In the genomic region with DNA sequence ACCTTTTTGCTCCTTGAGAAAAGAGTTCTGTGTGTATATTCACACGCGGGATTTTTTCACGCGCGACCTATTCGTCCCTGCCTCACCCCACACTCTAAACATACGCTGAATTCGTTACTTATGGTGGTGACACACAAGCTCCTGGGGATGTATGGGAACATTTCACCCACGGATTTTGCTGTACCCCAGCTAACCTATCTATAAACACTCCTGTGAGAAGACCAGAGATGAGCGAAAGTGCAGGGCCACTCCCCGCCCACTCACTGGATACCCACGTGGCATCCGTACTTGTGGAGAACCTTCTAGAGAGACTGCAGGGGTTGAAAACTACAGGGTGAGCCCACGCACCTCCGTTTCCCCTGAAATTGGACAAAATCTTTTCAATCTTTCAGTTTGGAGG, we compare ENCODE assay signal across 8 mouse cellular contexts. TPM values are rescaled to one million over a fixed set of nuclear protein-coding genes. Genes with fewer than 3 reads are reported as not detected.
DNase-seq lines count a peak whose midpoint lies in the region; ATAC-seq and TF ChIP-seq lines count a peak whose summit lies in the region.

No protein-coding gene starts in this region.

- TF ChIP-seq CTCF in forebrain, postnatal 0 days (IDR thresholded peaks at IDR 0.05; ENCODE audit: low read depth) = no peak

- H3K4me1 ChIP-seq in forebrain, postnatal 0 days (ENCODE audit: insufficient read depth) = peaks cover 17% of the 10 kb centered on the region; the same call in 1 of the 2 replicates
- H3K4me1 ChIP-seq in kidney, embryonic 16.5 days (ENCODE audit: insufficient read depth, low read length) = peaks cover 35% of the 10 kb centered on the region
- H3K4me1 ChIP-seq in midbrain, embryonic 10.5 days = peaks cover 54% of the 10 kb centered on the region

- H3K36me3 ChIP-seq in forebrain, postnatal 0 days (ENCODE audit: insufficient read depth) = no peaks in the 10 kb centered on the region
- H3K36me3 ChIP-seq in kidney, embryonic 16.5 days (ENCODE audit: insufficient read depth, low read length) = no peaks in the 10 kb centered on the region
- H3K36me3 ChIP-seq in midbrain, embryonic 10.5 days = no peaks in the 10 kb centered on the region

- peaks cover 32% of the 10 kb centered on the region for H3K27me3 ChIP-seq in forebrain, postnatal 0 days (ENCODE audit: insufficient read depth, low read length)
- 0 out of 2 replicates have a peak, but pooled peaks cover 8% of the 10 kb centered on the region for H3K27me3 ChIP-seq in kidney, embryonic 16.5 days (ENCODE audit: insufficient read depth, low read length)
- peaks cover 53% of the 10 kb centered on the region for H3K27me3 ChIP-seq in midbrain, embryonic 10.5 days (ENCODE audit: low read depth, poor library complexity, severe bottlenecking)

- WGBS in forebrain, postnatal 0 days = 2% methylated on average over 15 of the region's 15 CpGs
- under 1% methylated on average over 15 of the region's 15 CpGs for WGBS in kidney, embryonic 16.5 days
- WGBS in midbrain, embryonic 10.5 days = under 1% methylated on average over 15 of the region's 15 CpGs

- peak; percentile 77 for DNase-seq in 416B (ENCODE audit: low read depth)
- peak; percentile 43 for DNase-seq in Muller cell, postnatal 12 days (ENCODE audit: inconsistent ontology term)
- DNase-seq in forebrain, postnatal 0 days = peak; percentile 64
- DNase-seq in midbrain, embryonic 10.5 days (ENCODE audit: low spot score) = no peak
- peak; percentile 39 to 60 for DNase-seq in thymus, postnatal 36 days
- DNase-seq in cerebellum, adult 9-10 months = no peak
- no peak for DNase-seq in urinary bladder, postnatal 25 days (ENCODE audit: low spot score)

- peak overlapping the region; percentile 97 for H3K4me2 ChIP-seq in forebrain, postnatal 0 days (ENCODE audit: low read depth)
- peak overlapping the region; percentile 79 for H3K4me2 ChIP-seq in kidney, embryonic 16.5 days (replicated peaks; ENCODE audit: low read depth, low read length)

- ATAC-seq in forebrain, postnatal 0 days = no peak
- ATAC-seq in kidney, embryonic 16.5 days (ENCODE audit: low FRiP score, low TSS enrichment) = no peak

- no peak overlapping the region for H3K27ac ChIP-seq in forebrain, postnatal 0 days (ENCODE audit: low read depth, low read length)
- peak overlapping the region; percentile 93; the same call in 1 of the 2 replicates for H3K27ac ChIP-seq in kidney, embryonic 16.5 days (ENCODE audit: low read length)
- peak overlapping the region; percentile 98 for H3K27ac ChIP-seq in midbrain, embryonic 10.5 days (replicated peaks)

- no peaks in the 10 kb centered on the region for H3K9me3 ChIP-seq in forebrain, postnatal 0 days (ENCODE audit: low read length)
- no peaks in the 10 kb centered on the region for H3K9me3 ChIP-seq in kidney, embryonic 16.5 days (ENCODE audit: low read length)
- H3K9me3 ChIP-seq in midbrain, embryonic 10.5 days (replicated peaks) = no peaks in the 10 kb centered on the region

- H3K9ac ChIP-seq in forebrain, postnatal 0 days = 0 out of 2 replicates have a peak overlapping the region, but pooled peaks have one; percentile 18
- peak overlapping the region; percentile 69 for H3K9ac ChIP-seq in kidney, embryonic 16.5 days (replicated peaks; ENCODE audit: low read length)

- peak overlapping the region; percentile 36 for H3K4me3 ChIP-seq in forebrain, postnatal 0 days (ENCODE audit: low read depth, low read length)
- peak overlapping the region; percentile 78 for H3K4me3 ChIP-seq in kidney, embryonic 16.5 days (ENCODE audit: low read length)
- peak overlapping the region; percentile 95 for H3K4me3 ChIP-seq in midbrain, embryonic 10.5 days

RNA-seq across cellular contexts. Expression of gene Ccnd2, which starts 3.5 kb away (rescaled TPM):
- total RNA-seq in forebrain, postnatal 0 days (2014; rRNA removed) = 31.4 and 44.1 TPM in 2 replicates
- polyA plus RNA-seq in forebrain, postnatal 0 days (2015; fragmentation: Nextera tagmentation; extraction: Ambion mirVana) = 430 and 467 TPM in 2 replicates
- 600 and 665 TPM in 2 replicates for polyA plus RNA-seq in kidney, embryonic 16.5 days (2015; fragmentation: Nextera tagmentation; extraction: Ambion mirVana)
- polyA plus RNA-seq in midbrain, embryonic 10.5 days (2016; fragmentation: Nextera tagmentation; extraction: Ambion mirVana) = 1,714 and 1,799 TPM in 2 replicates

RNA-seq across cellular contexts. Expression of gene Tigar, which starts 46.1 kb away (rescaled TPM):
- 8.1 and 9.3 TPM in 2 replicates for total RNA-seq in forebrain, postnatal 0 days (2014; rRNA removed)
- 6.1 and 6.8 TPM in 2 replicates for polyA plus RNA-seq in forebrain, postnatal 0 days (2015; fragmentation: Nextera tagmentation; extraction: Ambion mirVana)
- polyA plus RNA-seq in kidney, embryonic 16.5 days (2015; fragmentation: Nextera tagmentation; extraction: Ambion mirVana) = 2.7 and 3.7 TPM in 2 replicates
- 6.8 and 8.7 TPM in 2 replicates for polyA plus RNA-seq in midbrain, embryonic 10.5 days (2016; fragmentation: Nextera tagmentation; extraction: Ambion mirVana)

Comparison
In these comparisons a context has a peak if more than half of its experiments do, and no peak if none do; other contexts are left out.
1. DNase-seq: peak in 416B (single experiment), Muller cell, postnatal 12 days (single experiment), forebrain, postnatal 0 days (single experiment) and thymus, postnatal 36 days (2 of 2); none in midbrain, embryonic 10.5 days (single experiment), cerebellum, adult 9-10 months (single experiment) and urinary bladder, postnatal 25 days (single experiment).
2. H3K4me3 ChIP-seq: peak in every context shown above with its lines; median percentile 95 in midbrain, embryonic 10.5 days; 78 in kidney, embryonic 16.5 days; 36 in forebrain, postnatal 0 days.